Mouse (Mus musculus) ES-E14 (cell line): ENCODE measurements around the gene Myl9.

Source experiments
- CHD2 ChIP-seq: IDR thresholded peaks from 2 replicates; pipeline ENCODE4 v1.6.1; 2014; ENCODE audit warnings: mild to moderate bottlenecking, low read depth, low read length, inconsistent platforms
- HCFC1 ChIP-seq: IDR thresholded peaks from 2 replicates; pipeline ENCODE4 v1.6.1; 2012; ENCODE audit warnings: low read length, inconsistent platforms, borderline replicate concordance; ENCODE audit not compliant: insufficient read depth
- MAFK ChIP-seq: IDR thresholded peaks from 2 replicates; pipeline ENCODE4 v1.6.1; 2014; ENCODE audit warnings: mild to moderate bottlenecking, low read depth, low read length, inconsistent platforms; ENCODE audit not compliant: insufficient read depth
- ZNF384 ChIP-seq: IDR thresholded peaks from 2 replicates; pipeline ENCODE4 v1.6.1; 2012; ENCODE audit warnings: low read depth, low read length, inconsistent platforms

- no peak for TF ChIP-seq CHD2
- no peak for TF ChIP-seq MAFK
- no peak for TF ChIP-seq ZNF384
- TF ChIP-seq HCFC1, result no peak
Measured at GRCm38 (mm10) chr2:156744414-156744813, 30.8 kb upstream of the Myl9 start.
